Mouse (Mus musculus) CH12.LX (cell line): ENCODE data around the gene Gmpr2. TPM values are rescaled to one million over a fixed set of nuclear protein-coding genes. Genes with fewer than 3 reads are reported as not detected.
A peak's percentile ranks its signal among the peaks of the same experiment; 100 is the strongest.

ENCODE experiments used
- DNase-seq: peaks from one replicate; pipeline ENCODE4 v3.0.0-alpha.2; 2013; ENCODE audit errors: extremely low read depth
- H3K27ac ChIP-seq: 2 replicates; pipeline ENCODE4 v1.5.1; 2012; ENCODE audit warnings: low read depth, mild to moderate bottlenecking, control low read depth, moderate library complexity; ENCODE audit not compliant: insufficient read depth
- H3K27me3 ChIP-seq: replicated peaks from 2 replicates; pipeline ENCODE3; 2012; ENCODE audit warnings: inconsistent platforms
- H3K36me3 ChIP-seq, 2 experiments: replicated peaks in 1 of 2; 2 replicates each; pipeline versions ENCODE3 to v1.6.1; 2012; ENCODE audit warnings: inconsistent platforms in 1 of 2, low read length in 1 of 2, mild to moderate bottlenecking in 1 of 2, mixed read lengths in 1 of 2, moderate library complexity in 1 of 2; ENCODE audit not compliant: control insufficient read depth in 1 of 2, insufficient read depth in 1 of 2
- H3K4me1 ChIP-seq, 2 experiments: 2 replicates each; pipeline ENCODE4 v1.6.1; 2012; ENCODE audit warnings: inconsistent platforms in 1 of 2, moderate library complexity in 1 of 2; ENCODE audit not compliant: insufficient read depth in 2 of 2, control insufficient read depth in 1 of 2
- H3K4me2 ChIP-seq: 2 replicates; pipeline ENCODE4 v1.6.1; 2012; ENCODE audit warnings: low read depth, mild to moderate bottlenecking, control low read depth; ENCODE audit not compliant: poor library complexity, insufficient read depth, severe bottlenecking
- H3K4me3 ChIP-seq, 3 experiments: fragments of 150-350 bp in 1 of 3; sonication (generic) in 1 of 3; replicated peaks in 1 of 3; 2 replicates each; pipeline versions ENCODE3 to v1.5.1; 2011 to 2012; ENCODE audit warnings: low read depth in 2 of 3, low read length in 2 of 3, mild to moderate bottlenecking in 2 of 3, moderate library complexity in 2 of 3, control low read depth in 1 of 3, improper control_type of control experiment in 1 of 3, inconsistent platforms in 1 of 3, mixed read lengths in 1 of 3; ENCODE audit not compliant: poor library complexity in 1 of 3
- H3K79me2 ChIP-seq: replicated peaks from 2 replicates; pipeline ENCODE4 v1.6.1; 2012; ENCODE audit warnings: mild to moderate bottlenecking, moderate library complexity; ENCODE audit not compliant: control insufficient read depth, poor library complexity, insufficient read depth, severe bottlenecking; ENCODE audit errors: extremely low read depth
- H3K9ac ChIP-seq: 2 replicates; pipeline ENCODE4 v1.6.1; 2012; ENCODE audit warnings: low read depth, mild to moderate bottlenecking, control low read depth, moderate library complexity; ENCODE audit not compliant: insufficient read depth
- H3K9me3 ChIP-seq: replicated peaks from 2 replicates; pipeline ENCODE3; 2012; ENCODE audit warnings: low read length, inconsistent platforms, mixed read lengths
- CHD1 ChIP-seq: IDR thresholded peaks from 2 replicates; pipeline ENCODE4 v1.6.1; 2012; ENCODE audit warnings: low read depth, low read length, improper control_type of control experiment, inconsistent platforms
- CHD2 ChIP-seq: IDR thresholded peaks from 2 replicates; pipeline ENCODE4 v1.6.1; 2011; ENCODE audit warnings: low read length, improper control_type of control experiment
- EP300 ChIP-seq: IDR thresholded peaks from 2 replicates; pipeline ENCODE4 v1.6.1; 2011; ENCODE audit warnings: low read length, improper control_type of control experiment
- ETS1 ChIP-seq: conservative IDR thresholded peaks from 2 replicates; pipeline ENCODE4 v1.6.1; 2012; ENCODE audit warnings: low read depth, mild to moderate bottlenecking, inconsistent platforms, low read length, improper control_type of control experiment, moderate library complexity
- HCFC1 ChIP-seq: IDR thresholded peaks from 2 replicates; pipeline ENCODE4 v1.6.1; 2012; ENCODE audit warnings: low read depth, mild to moderate bottlenecking, inconsistent platforms, low read length, improper control_type of control experiment
- IRF4 ChIP-seq: IDR thresholded peaks from 2 replicates; pipeline ENCODE4 v1.6.1; 2014; ENCODE audit warnings: low read depth, mild to moderate bottlenecking, inconsistent platforms, low read length, improper control_type of control experiment
- JUND ChIP-seq: conservative IDR thresholded peaks from 2 replicates; pipeline ENCODE4 v1.6.1; 2011; ENCODE audit warnings: low read depth, low read length, improper control_type of control experiment
- KAT2A ChIP-seq: IDR thresholded peaks from 2 replicates; pipeline ENCODE4 v1.6.1; 2012; ENCODE audit warnings: low read length, improper control_type of control experiment, inconsistent platforms; ENCODE audit not compliant: insufficient replicate concordance
- MAX ChIP-seq: IDR thresholded peaks from 2 replicates; pipeline ENCODE4 v1.6.1; 2011; ENCODE audit warnings: low read length, improper control_type of control experiment
- MEF2A ChIP-seq: IDR thresholded peaks from 2 replicates; pipeline ENCODE4 v1.6.1; 2014; ENCODE audit warnings: low read depth, mild to moderate bottlenecking, inconsistent platforms, low read length, improper control_type of control experiment, borderline replicate concordance
- NELFE ChIP-seq: IDR thresholded peaks from 2 replicates; pipeline ENCODE4 v1.6.1; 2011; ENCODE audit warnings: low read depth, low read length, improper control_type of control experiment
- POLR2AphosphoS2 ChIP-seq: IDR thresholded peaks from 2 replicates; pipeline ENCODE4 v1.6.1; 2011; ENCODE audit warnings: low read depth, low read length, improper control_type of control experiment
- RCOR1 ChIP-seq: conservative IDR thresholded peaks from 2 replicates; pipeline ENCODE4 v1.6.1; 2012; ENCODE audit warnings: low read depth, mild to moderate bottlenecking, inconsistent platforms, low read length, improper control_type of control experiment
- SIN3A ChIP-seq: IDR thresholded peaks from 2 replicates; pipeline ENCODE4 v1.6.1; 2012; ENCODE audit warnings: low read length, improper control_type of control experiment, inconsistent platforms
- SMC3 ChIP-seq: IDR thresholded peaks from 2 replicates; pipeline ENCODE4 v1.6.1; 2011; ENCODE audit warnings: low read depth, low read length, improper control_type of control experiment
- UBTF ChIP-seq: IDR thresholded peaks from 2 replicates; pipeline ENCODE4 v1.6.1; 2012; ENCODE audit warnings: low read depth, mild to moderate bottlenecking, inconsistent platforms, low read length, improper control_type of control experiment, moderate library complexity
- USF1 ChIP-seq: IDR thresholded peaks from 2 replicates; pipeline ENCODE4 v1.6.1; 2014; ENCODE audit warnings: low read depth, mild to moderate bottlenecking, inconsistent platforms, low read length, improper control_type of control experiment
- ZMIZ1 ChIP-seq: IDR thresholded peaks from 2 replicates; pipeline ENCODE4 v1.6.1; 2012; ENCODE audit warnings: low read depth, mild to moderate bottlenecking, inconsistent platforms, low read length, improper control_type of control experiment
- ZNF384 ChIP-seq: IDR thresholded peaks from 2 replicates; pipeline ENCODE4 v1.6.1; 2012; ENCODE audit warnings: low read depth, low read length, improper control_type of control experiment, inconsistent platforms
- dilution Hi-C: fragments of 300-500 bp; cut with MboI; formaldehyde crosslinking; loops from 2 replicates; pipeline ENCODE4 v1.14.3; 2020; ENCODE audit warnings: low sequenced_read_pairs; ENCODE audit not compliant: extremely low pct_unique_long_range_greater_than_20kb, extremely low pct_ligation_motif_present
- in situ Hi-C: fragments of 300-500 bp; cut with MboI; formaldehyde crosslinking; loops from 3 replicates; pipeline ENCODE4 v1.14.3; 2019; ENCODE audit warnings: low sequenced_read_pairs, low pct_ligation_motif_present, low pct_unique_long_range_greater_than_20kb, mixed read lengths
- polyA plus RNA-seq: library from polyadenylated mRNA; unstranded; fragments of >175 nt; gene quantifications from 2 replicates; pipeline ENCODE4 v1.2.1, GENCODE M21; 2012; ENCODE audit warnings: low read depth; ENCODE audit not compliant: insufficient read length
- total RNA-seq, 2 experiments: library from RNA; depleted of rRNA; stranded (reverse); fragments of 300-350 nt in 1 of 2; fragments of >200 nt in 1 of 2; gene quantifications; 2 replicates each; pipeline ENCODE4 v1.2.3; 2012 to 2014

The Gmpr2 gene
- total and polyA plus RNA-seq, 3 experiments: 34.7 to 51.3 (median 37.3) TPM

- TF ChIP-seq SIN3A (peak; percentile 73), CHD2 (no peak), CHD1 (no peak), MAX (no peak; the same call in 1 of the 2 replicates), ETS1 (no peak), USF1 (no peak), KAT2A (peak; percentile 48; the same call in 1 of the 2 replicates)
Observed at GRCm38 (mm10) chr14:55659960-55660573, 11.7 kb upstream of the Gmpr2 start, which contains the start of gene Mdp1 (continued).

- in situ Hi-C loops: no loop called here
- dilution Hi-C loops: no loop called here
- H3K4me2 ChIP-seq: no peak overlapping the region; the same call in 1 of the 2 replicates
- H3K79me2 ChIP-seq: peaks cover 6% of the 10 kb centered on the region
- peaks cover 0 to 16% of the 10 kb centered on the region in 2 experiments; a peak in 2 of 4 replicates for H3K4me1 ChIP-seq
- H3K36me3 ChIP-seq: peaks cover 21 to 62% of the 10 kb centered on the region in 2 experiments
- H3K9me3 ChIP-seq: no peaks in the 10 kb centered on the region
- TF ChIP-seq ZMIZ1 (no peak), SMC3 (no peak), KAT2A (no peak), ZNF384 (no peak), EP300 (no peak), IRF4 (no peak), NELFE (no peak), CHD2 (0 out of 2 replicates have a peak, but pooled peaks have one; percentile 44), SIN3A (no peak; the same call in 1 of the 2 replicates), RCOR1 (no peak), POLR2AphosphoS2 (peak; percentile 79), JUND (no peak), MEF2A (no peak), USF1 (no peak), UBTF (no peak), HCFC1 (no peak)
- DNase-seq: no peak
- H3K4me3 ChIP-seq: peak overlapping the region in 2 of 3 experiments; percentile 70 to 79
- no peaks in the 10 kb centered on the region for H3K27me3 ChIP-seq
- no peak overlapping the region for H3K9ac ChIP-seq
- H3K27ac ChIP-seq: no peak overlapping the region
Observed at GRCm38 (mm10) chr14:55660636-55661035, 11.1 kb upstream of the Gmpr2 start.
